Mouse (Mus musculus): ENCODE results near the gene Zfp950.

Gene Zfp950

DNA sequence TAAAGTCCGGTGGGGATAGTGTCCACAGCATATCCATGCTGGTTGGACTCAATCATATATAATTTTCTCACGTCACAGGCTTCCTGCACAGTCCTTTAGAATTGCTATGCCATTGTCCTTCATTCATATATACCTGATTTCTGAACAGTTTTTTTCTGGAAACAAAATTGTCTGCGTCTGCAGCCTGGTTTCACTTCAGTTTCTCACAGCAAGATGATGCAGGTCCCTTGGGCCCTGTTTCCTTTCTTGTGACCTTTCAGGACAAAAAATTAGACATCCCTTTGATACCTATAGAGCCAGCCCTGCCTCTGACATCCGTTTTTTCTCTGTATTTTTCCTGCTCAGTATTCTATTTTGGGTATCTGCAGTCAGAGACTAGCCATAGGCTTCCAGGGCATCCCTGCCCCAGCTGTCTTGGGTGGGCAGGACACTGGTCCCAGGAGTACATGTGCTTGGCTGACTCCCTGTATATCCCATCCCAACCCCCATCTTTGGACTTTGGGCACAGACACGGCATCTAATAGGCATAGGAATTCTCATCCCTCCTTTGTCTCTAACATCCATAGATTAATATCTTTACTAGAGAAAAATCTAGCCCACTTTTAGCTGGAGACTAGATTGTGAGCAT, 83.7 kb downstream of the Zfp950 start:
- DNase-seq (ENCODE audit: low spot score), result no peak

DNA sequence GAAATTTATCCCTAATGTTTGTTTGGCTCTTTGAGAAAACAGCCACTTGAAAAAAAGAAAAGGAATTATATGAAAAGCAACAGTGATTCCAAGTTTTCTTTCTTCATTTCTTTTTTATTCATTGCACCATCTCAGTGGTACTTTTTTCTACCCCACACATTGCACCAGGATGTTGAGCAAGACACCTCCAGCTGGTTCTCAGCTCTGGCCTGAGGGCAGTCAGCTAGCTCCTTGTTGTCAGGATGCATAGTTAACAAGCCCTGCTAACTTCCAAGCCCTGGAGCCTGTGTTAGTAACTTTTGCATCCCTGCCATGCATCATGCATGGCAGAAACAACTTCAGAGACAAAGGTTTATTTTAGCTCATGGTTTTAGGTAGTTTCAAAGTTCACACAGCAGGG, 87.9 kb downstream of the Zfp950 start:
- no peak for DNase-seq (ENCODE audit: low spot score)

DNA sequence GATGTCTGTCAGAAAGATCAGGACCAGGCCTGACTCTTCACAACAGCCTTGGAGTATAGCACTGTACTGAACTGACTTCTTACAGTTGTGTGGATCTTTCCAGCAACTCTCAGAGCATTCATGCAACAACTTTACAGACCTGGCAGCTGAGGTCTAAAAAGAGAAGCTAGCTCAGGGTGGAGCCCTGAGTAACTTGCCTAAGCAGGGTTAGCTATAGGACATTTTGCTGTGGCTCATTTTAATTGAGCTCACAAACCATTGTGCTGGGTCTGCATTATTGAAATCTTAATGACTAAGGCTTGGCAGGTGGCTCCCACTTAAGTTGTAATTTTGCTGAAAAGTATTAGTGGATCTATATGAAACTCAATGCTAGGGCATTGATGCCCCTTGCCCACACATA, 88.6 kb downstream of the Zfp950 start:
- no peak for DNase-seq (ENCODE audit: low spot score)

DNA sequence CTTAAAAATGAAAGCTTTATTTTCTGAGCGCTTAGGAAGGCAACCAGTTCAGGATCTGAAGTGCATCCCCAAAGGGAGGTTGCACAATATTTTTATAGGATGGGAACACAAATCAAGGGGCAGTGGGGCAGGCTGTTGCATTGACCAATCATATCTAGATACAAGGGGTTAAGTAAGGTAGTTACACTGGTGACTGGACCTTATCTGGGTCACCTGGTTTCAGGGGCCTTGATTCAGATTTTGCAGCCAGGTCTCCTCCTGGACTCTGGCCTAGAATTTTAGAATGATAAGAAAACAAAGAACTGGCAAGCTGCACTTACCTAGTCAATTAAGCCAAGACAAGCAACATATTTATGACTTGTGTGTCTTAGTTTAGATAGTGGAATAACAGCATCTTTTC, 89.5 kb downstream of the Zfp950 start:
- no peak for DNase-seq (ENCODE audit: low spot score)

DNA sequence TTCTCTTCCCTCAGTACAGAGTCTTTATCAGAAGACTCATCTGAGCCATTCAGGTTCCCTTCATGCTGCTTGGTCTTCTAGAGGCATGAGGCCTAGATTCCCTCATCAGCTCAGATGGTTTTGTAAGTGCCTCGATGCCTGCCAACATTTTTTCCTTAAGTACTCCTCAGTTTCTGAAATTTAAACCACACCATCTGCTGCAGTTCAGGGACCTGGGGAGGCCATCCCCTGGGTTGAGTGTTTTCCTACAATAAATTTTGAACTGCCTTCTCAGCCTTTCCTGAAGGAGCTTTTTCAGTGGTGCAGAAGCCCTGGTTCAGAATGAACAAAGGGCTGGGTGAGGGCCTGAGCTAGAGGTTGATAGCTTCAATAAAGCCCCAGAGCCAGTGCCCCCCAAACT, 91.2 kb downstream of the Zfp950 start:
- DNase-seq (ENCODE audit: low spot score), result no peak

DNA sequence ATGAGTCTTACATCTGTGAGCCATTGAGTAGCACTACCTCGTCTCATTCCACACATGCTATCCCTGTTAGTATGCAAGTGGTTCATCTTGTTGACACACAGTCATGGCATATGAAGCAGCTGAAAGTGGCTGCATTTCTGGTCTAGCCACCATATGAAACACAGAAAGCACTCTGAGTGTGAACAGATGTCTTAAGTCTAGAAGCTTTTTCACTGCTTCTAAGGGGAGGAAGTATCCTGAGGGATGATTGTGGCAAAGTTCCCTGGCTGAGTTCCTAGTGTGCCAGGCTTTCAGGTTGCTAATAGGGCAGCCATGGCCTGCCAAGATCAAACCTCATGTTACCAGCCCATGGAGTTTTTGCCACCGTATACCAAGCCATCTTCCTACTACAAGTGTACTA, 92.0 kb downstream of the Zfp950 start:
- no peak for DNase-seq (ENCODE audit: low spot score)

DNA sequence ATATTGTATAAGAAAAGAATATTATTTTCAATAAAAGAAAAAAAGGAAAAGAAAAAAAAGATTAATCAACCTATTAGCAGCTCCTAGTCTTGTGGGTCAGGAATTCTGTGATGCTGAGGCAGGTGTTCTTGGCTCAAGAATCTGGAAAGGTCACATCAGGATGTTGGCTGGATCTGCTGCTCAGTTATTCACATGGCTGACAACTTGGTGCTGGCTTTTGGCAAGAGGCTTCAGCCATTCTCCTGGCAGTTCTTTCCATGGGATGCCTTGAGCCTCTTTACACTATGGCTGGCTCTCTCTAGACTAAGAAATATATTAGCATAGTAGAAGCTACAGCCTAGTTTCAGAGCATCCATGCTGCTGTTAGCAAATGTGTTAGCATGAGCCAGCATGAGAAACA, 101.5 kb downstream of the Zfp950 start:
- no peak for DNase-seq (ENCODE audit: low spot score)

DNA sequence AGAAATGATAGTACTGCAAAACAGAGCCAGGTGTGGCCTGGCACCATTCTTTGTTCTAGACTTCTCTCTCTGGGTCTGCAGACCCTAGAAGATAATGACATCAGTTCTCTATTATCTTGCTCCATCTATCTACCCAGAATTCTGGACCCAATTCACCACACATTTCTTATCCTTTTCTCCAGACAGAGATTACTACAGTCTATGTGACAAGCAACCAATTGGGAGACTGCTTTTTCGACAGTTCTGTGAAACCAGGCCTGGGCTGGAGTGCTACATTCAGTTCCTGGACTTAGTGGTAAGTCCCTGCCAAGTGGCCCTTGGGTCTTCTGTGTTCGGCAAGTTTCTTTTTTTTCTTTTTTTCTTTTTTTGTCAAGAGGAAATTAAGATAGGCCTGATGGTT, 109.1 kb downstream of the Zfp950 start:
- no peak for DNase-seq (ENCODE audit: low spot score)

DNA sequence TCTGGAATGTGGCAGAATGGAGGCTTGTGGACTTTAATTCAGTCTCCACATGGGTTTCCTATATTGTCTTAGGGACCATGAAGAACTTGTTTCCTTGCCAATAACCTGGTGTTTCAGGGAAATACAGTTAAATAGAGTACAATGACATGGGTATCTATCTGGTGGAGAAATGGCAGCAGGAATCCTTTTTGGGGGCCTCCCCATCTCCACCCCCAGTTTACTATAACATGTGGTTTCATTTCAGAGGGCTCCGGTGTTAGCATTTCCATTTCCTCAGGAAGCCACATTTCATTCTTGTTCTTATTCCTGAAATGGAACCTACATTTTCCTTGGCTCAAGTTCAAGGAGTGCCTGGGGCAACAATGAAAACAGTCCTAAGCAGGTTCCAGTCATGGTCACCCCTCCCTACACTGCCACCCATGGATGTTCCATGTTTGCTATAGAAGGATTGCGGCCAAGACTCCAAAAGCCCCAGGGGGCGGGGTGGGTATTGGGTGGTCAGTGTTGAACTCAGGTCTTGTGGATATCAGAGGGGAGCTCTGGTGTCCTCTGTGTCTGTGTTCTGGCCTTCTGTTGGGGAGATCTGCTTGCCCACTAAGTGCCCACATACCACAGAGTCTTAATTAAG, 118.6 kb downstream of the Zfp950 start:
- no peak for DNase-seq (ENCODE audit: low spot score)

DNA sequence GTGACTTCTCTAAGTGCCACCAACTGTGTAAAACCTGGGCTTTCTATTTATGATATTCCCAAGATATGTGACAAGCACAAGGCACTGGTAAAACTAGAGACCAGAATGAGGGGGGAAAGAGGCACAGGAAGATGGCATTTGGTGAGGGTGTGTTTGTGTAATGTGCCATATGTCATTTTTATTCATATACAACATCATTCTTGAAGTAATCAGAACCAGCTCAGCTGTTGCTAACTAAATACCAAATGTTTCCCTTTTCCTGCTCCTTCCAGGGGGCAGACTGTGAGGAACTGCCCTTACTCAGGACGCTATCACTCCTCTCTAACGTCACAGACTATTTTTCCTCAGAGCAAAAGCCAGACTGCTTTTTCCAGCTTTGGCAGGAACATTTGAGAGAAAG, 119.1 kb downstream of the Zfp950 start:
- no peak for DNase-seq (ENCODE audit: low spot score)

DNA sequence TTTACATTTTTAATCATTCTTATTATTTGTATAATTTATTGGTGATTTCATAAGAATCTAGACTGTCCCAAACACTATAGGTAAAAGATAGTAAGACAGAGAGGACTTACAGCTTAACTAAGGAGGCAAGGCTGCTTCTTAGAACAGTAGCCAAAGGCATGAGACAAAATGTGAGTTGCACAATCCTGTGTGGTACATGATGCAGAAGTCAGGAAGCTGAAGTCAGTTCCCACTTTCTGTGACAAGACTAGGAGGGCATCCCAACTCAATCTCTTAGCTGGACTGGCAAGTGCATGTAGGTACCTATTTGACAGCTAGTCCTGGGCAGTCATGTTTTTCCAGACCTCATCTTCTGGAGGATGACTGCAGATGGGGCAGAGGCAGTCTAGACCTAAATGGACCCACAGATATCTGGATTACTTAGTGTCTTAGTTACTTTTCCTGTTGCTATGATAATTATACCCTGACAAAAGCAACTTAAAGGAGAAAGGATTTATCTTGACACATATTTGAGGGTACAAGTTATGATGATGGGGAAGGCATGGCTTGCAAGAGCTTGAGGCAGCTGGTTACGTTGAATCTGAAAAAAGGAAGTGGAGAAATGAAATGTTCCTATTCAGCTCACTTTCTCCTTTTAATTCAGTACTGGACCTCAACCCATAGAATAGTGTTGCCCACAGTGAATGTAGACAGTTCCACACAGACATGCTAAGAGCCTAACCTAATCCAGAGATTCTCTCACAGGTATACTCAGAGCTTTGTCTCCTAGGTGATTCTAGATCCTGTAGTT, 123.0 kb downstream of the Zfp950 start:
- no peak for DNase-seq (ENCODE audit: low spot score)

DNA sequence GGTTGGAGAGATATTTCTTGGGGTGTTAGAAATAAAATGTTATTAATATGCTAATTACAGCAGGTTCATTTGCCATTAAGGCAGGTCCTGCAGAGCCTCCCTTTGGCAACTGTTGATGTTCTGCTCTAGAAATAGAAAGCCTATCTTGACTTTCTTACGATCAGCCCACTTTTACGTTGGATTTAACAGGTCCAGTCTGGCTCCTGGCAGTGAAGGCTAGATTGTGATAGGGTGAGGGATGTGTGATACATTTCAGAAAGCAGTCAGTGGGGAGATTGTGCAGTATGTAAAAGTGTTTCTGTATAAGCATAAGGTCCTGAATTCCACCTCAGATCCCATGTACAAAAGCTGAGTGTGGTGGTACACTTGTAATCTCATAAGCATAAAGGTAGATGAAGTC, 131.4 kb downstream of the Zfp950 start:
- DNase-seq (ENCODE audit: low spot score), result no peak

Data from T-cell, adult 2 months (primary cell).